Mouse (Mus musculus) cerebellum, postnatal 14 days (tissue): Measurements from ENCODE around the gene Atp2b2.
A peak's percentile ranks its signal among the peaks of the same experiment; 100 is the strongest.

Experiments
- DNase-seq, 2 experiments: peaks; one replicate each; pipeline ENCODE4 v3.0.0; 2021; ENCODE audit warnings: mixed read lengths in 2 of 2

Atp2b2 gene

GRCm38 (mm10) chr6:113697222-113698205 lies 344.9 kb downstream of the Atp2b2 start:
- peak in 1 of 2 experiments; percentile 58 for DNase-seq

GRCm38 (mm10) chr6:113696582-113697221 lies 345.7 kb downstream of the Atp2b2 start, which contains the start of gene Tatdn2:
Gene Tatdn2 (plus strand): TSS chr6:113697050.
- DNase-seq, result peak; percentile 94 to 96

DNA sequence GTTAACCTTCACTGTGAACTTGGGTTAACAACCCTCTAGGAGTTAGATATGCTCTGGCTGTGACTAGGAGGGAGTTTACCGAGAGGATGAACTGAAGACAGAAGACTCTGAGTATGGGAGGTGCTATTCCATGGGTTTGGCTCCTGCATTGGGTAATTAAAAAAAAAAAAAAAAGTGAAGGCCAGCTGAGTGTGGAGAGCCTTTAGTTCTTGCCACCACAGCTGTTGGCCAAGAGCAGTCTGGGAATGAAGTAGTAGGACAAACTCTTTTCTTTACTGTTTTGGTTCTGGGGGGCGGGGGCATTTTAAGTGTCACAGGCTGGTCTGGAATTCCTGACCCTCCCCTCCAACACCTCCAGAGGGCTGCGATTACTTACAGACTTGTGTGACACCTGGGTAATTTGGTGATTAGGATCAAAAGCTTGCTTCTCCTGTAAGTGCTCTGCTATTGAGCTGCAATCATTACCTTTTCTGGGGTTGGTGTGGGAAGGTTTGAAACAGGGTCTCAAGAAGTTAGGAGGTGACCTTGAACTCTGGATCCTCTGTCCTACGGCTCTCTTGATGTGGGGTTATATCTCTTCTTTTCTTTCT lies 346.6 kb downstream of the Atp2b2 start:
- no peak for DNase-seq

DNA sequence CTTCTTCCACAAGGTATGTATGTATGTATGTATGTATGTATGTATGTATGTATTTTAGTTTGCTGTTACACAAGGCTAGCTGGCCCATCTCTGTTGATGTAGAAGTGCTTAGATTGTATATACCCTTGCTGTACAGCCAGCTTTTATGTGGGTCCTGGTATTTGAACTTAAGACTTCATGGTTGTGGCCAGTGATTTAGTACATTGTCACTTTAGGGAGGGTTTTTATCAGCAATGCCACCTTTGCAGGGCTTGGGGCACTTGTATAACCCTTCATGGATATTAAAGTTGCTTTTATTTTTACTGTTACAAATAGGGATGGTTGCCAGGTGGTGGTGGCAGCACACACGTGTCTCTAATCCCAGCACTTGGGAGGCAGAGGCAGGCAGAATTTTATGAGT lies 347.2 kb downstream of the Atp2b2 start:
- DNase-seq, result no peak
